Mouse (Mus musculus) forebrain, embryonic 16.5 days (tissue): ENCODE measurements around the gene Pik3r5. TPM values are rescaled to one million over a fixed set of nuclear protein-coding genes. Genes with fewer than 3 reads are reported as not detected.

ENCODE experiments used
- ATAC-seq: fragments of 200-750 bp; cut with Nextera tagmentation; 2 replicates; pipeline ENCODE4 v1.8.0; 2017; ENCODE audit warnings: mild to moderate bottlenecking, moderate library complexity
- H3K27ac ChIP-seq: fragments of 300-500 bp; sonication (generic); 2 replicates; pipeline ENCODE4 v1.5.1; 2014; ENCODE audit warnings: low read length, control low read depth
- H3K27me3 ChIP-seq: fragments of 300-500 bp; sonication (generic); replicated peaks from 2 replicates; pipeline ENCODE4 v1.6.1; 2014; ENCODE audit warnings: low read length; ENCODE audit not compliant: control insufficient read depth, insufficient read depth
- H3K36me3 ChIP-seq: fragments of 300-500 bp; sonication (generic); 2 replicates; pipeline ENCODE4 v1.6.1; 2014; ENCODE audit not compliant: control insufficient read depth, insufficient read depth
- H3K4me1 ChIP-seq: fragments of 300-500 bp; sonication (generic); replicated peaks from 2 replicates; pipeline ENCODE4 v1.6.1; 2014; ENCODE audit warnings: low read length; ENCODE audit not compliant: control insufficient read depth, insufficient read depth
- H3K4me2 ChIP-seq: fragments of 300-500 bp; sonication (generic); 2 replicates; pipeline ENCODE4 v1.6.1; 2014; ENCODE audit warnings: mild to moderate bottlenecking, low read length, control low read depth
- H3K4me3 ChIP-seq: fragments of 300-500 bp; sonication (generic); replicated peaks from 2 replicates; pipeline ENCODE4 v1.5.1; 2014; ENCODE audit warnings: mild to moderate bottlenecking, low read length, control low read depth
- H3K9ac ChIP-seq: fragments of 300-500 bp; sonication (generic); replicated peaks from 2 replicates; pipeline ENCODE4 v1.6.1; 2014; ENCODE audit warnings: low read depth, low read length, control low read depth
- H3K9me3 ChIP-seq: fragments of 300-500 bp; sonication (generic); 2 replicates; pipeline ENCODE4 v1.6.1; 2016; ENCODE audit warnings: low read length; ENCODE audit not compliant: control insufficient read depth
- WGBS: fragments of 180-500 bp; shearing (Covaris S2); extraction: QIAGEN DNeasy Blood & Tissue Kit; methylation state at CpG from one replicate; pipeline ENCODE4 v1.1.7; 2014; 5-methylcytosine and 5-hydroxymethylcytosine counted together
- polyA plus RNA-seq: library from polyadenylated mRNA; unstranded; fragments of >200 nt; fragmentation: Nextera tagmentation; extraction: Ambion mirVana; gene quantifications from 2 replicates; pipeline ENCODE4 v1.2.1, GENCODE M21; 2015

Pik3r5 gene
- polyA plus RNA-seq, 1 experiment from 2014 or later, result 0.11 TPM

GRCm38 (mm10) chr11:68498999-68499699 lies 67.2 kb downstream of the Pik3r5 start:
- Histone ChIP-seq H3K9ac (no peak overlapping the region), H3K4me3 (no peak overlapping the region), H3K36me3 (no peaks in the 10 kb centered on the region), H3K4me2 (no peak overlapping the region), H3K27ac (no peak overlapping the region), H3K27me3 (no peaks in the 10 kb centered on the region), H3K9me3 (no peaks in the 10 kb centered on the region), H3K4me1 (no peaks in the 10 kb centered on the region)
- no peak for ATAC-seq
- 75% methylated on average over 8 of the region's 8 CpGs for WGBS

GRCm38 (mm10) chr11:68500949-68501350 lies 69.0 kb downstream of the Pik3r5 start:
- H3K4me1 ChIP-seq, result no peaks in the 10 kb centered on the region
- H3K4me2 ChIP-seq, result no peak overlapping the region
- H3K4me3 ChIP-seq, result no peak overlapping the region
- WGBS, result 67% methylated on average over 14 of the region's 14 CpGs
- H3K36me3 ChIP-seq, result no peaks in the 10 kb centered on the region
- no peak overlapping the region for H3K27ac ChIP-seq
- no peak for ATAC-seq
- H3K27me3 ChIP-seq, result no peaks in the 10 kb centered on the region
- no peak overlapping the region for H3K9ac ChIP-seq
- H3K9me3 ChIP-seq, result no peaks in the 10 kb centered on the region

GRCm38 (mm10) chr11:68502408-68502807 lies 70.5 kb downstream of the Pik3r5 start:
- ATAC-seq, result no peak
- WGBS, result 80% methylated on average over 2 of the region's 2 CpGs
- no peaks in the 10 kb centered on the region for H3K4me1 ChIP-seq
- H3K4me3 ChIP-seq, result no peak overlapping the region
- no peaks in the 10 kb centered on the region for H3K9me3 ChIP-seq
- no peaks in the 10 kb centered on the region for H3K36me3 ChIP-seq
- no peak overlapping the region for H3K4me2 ChIP-seq
- no peak overlapping the region for H3K9ac ChIP-seq
- H3K27me3 ChIP-seq, result no peaks in the 10 kb centered on the region
- H3K27ac ChIP-seq, result no peak overlapping the region

DNA sequence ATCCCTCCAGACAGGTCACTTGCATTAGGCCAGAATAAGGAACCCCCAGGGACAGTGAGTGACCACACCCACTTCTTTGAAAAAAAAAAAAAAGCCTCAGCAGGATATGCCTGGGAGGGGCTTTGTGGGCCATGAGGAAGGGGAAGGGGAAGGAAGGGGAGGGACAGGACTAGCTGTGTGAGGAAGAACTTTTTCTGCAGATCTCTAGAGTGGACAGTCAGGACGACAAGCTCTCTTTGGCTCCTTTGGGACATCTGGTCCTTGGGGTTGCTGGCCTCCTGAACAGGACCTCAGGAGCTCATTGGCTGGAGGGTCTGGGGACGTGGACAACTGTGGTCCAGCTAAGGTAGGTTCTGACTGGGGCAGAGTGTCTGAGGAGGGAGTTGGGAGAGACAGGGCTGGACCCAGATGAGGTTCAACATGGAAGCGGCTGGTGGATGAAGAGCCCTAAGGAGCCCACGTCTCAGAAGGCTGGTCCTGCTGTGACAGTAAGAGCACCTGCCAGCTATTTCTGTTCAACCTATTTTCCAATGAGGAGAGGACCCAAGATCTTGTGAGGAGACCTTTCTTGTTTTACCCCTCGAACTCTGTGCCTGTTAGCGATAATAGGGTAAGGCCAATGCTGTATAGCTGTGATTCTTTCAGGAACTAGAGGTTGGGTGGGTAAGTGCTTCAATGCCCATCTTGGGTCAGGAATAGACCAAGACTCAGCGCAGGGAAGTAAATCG lies 71.1 kb downstream of the Pik3r5 start, which contains the start of gene Pik3r6:
TSS of gene Pik3r6 (plus strand) at position 118 of the 728 bp plus-strand sequence.
- Histone ChIP-seq H3K9me3 (no peaks in the 10 kb centered on the region), H3K9ac (no peak within 1 kb of the TSS), H3K36me3 (no peaks in the 10 kb centered on the region), H3K27ac (no peak within 1 kb of the TSS), H3K27me3 (no peaks in the 10 kb centered on the region), H3K4me1 (no peaks in the 10 kb centered on the region), H3K4me3 (no peak within 1 kb of the TSS), H3K4me2 (no peak within 1 kb of the TSS)
- no peak for ATAC-seq
- WGBS, result 84% methylated on average over 8 of the region's 8 CpGs

GRCm38 (mm10) chr11:68504913-68505312 lies 73.0 kb downstream of the Pik3r5 start:
- 90% methylated on average over 11 of the region's 11 CpGs for WGBS

DNA sequence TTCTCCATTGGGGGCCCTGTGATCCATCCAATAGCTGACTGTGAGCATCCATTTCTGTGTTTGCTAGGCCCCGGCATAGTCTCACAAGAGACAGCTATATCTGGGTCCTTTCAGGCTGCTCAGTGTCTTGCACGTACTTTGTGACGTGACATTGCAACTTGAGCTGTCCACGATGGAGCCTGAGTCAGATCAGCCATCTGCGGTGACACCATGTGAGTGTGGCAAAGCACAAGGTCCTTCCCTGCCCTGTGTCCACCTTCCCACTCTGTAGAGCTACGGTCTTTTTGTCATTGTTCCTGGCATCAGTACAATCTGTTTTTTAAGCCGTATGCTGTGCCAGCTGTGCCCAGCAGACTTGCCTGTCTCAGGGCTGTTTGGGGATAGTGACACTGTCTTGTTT lies 75.3 kb downstream of the Pik3r5 start:
- H3K27me3 ChIP-seq, result no peaks in the 10 kb centered on the region
- H3K27ac ChIP-seq, result no peak overlapping the region
- no peak overlapping the region for H3K4me2 ChIP-seq
- no peaks in the 10 kb centered on the region for H3K36me3 ChIP-seq
- H3K4me3 ChIP-seq, result no peak overlapping the region
- H3K9me3 ChIP-seq, result no peaks in the 10 kb centered on the region
- no peaks in the 10 kb centered on the region for H3K4me1 ChIP-seq
- WGBS, result 86% methylated on average over 7 of the region's 7 CpGs
- no peak overlapping the region for H3K9ac ChIP-seq
- no peak for ATAC-seq

More at GRCm38 (mm10) chr11:68504913-68505312, 73.0 kb downstream of the Pik3r5 start:
- no peak overlapping the region for H3K27ac ChIP-seq
- no peak overlapping the region for H3K4me2 ChIP-seq
- no peak for ATAC-seq
- H3K36me3 ChIP-seq, result no peaks in the 10 kb centered on the region
- H3K9ac ChIP-seq, result no peak overlapping the region
- no peak overlapping the region for H3K4me3 ChIP-seq
- H3K27me3 ChIP-seq, result no peaks in the 10 kb centered on the region
- H3K9me3 ChIP-seq, result no peaks in the 10 kb centered on the region
- H3K4me1 ChIP-seq, result no peaks in the 10 kb centered on the region

DNA sequence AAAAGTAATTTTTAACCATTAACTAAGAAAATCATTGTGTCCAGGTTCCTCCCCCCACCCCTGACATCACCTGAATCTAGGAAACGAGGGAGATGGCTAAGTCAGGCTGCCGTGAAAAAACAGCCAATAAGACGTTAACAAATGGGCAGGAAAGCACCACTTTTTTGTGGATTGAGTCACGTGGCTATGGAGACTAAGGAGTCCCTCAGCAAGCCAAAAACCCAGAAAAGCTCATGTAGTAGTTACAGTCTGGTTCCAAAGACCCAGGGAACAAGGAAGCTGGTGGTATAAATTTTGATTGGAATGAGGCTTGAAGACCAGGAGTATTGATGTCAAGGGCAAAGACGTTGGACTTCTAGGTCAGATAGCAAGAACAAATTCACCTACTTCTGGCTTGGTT lies 76.7 kb downstream of the Pik3r5 start:
- Histone ChIP-seq H3K9ac (no peak overlapping the region), H3K4me1 (no peaks in the 10 kb centered on the region), H3K27me3 (no peaks in the 10 kb centered on the region), H3K4me2 (no peak overlapping the region), H3K27ac (no peak overlapping the region), H3K9me3 (no peaks in the 10 kb centered on the region), H3K4me3 (no peak overlapping the region), H3K36me3 (no peaks in the 10 kb centered on the region)
- 76% methylated on average over 5 of the region's 5 CpGs for WGBS
- no peak for ATAC-seq

DNA sequence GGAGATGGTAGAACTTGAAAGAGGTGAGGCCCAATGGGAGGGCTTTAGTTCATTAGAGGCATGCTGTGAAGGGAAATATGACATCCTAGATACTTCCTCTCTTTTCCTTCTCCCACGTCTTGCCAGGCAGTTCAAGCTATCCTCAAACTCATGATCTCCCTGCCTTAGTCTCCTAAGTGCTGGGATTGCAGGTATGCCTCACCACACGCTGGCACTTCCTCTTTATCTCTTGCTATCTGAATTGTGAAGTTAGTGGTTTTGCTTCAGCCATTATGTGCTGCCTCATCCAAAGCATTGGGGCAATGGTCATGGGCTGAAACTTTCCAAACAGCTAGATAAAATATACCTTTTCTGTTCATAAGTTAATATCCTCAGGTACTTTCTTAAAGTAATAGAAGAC lies 77.3 kb downstream of the Pik3r5 start:
- ATAC-seq, result no peak
- Histone ChIP-seq H3K27me3 (no peaks in the 10 kb centered on the region), H3K9ac (no peak overlapping the region), H3K36me3 (no peaks in the 10 kb centered on the region), H3K4me2 (no peak overlapping the region), H3K4me3 (no peak overlapping the region), H3K9me3 (no peaks in the 10 kb centered on the region), H3K4me1 (no peaks in the 10 kb centered on the region), H3K27ac (no peak overlapping the region)
- 73% methylated on average over 2 of the region's 2 CpGs for WGBS

DNA sequence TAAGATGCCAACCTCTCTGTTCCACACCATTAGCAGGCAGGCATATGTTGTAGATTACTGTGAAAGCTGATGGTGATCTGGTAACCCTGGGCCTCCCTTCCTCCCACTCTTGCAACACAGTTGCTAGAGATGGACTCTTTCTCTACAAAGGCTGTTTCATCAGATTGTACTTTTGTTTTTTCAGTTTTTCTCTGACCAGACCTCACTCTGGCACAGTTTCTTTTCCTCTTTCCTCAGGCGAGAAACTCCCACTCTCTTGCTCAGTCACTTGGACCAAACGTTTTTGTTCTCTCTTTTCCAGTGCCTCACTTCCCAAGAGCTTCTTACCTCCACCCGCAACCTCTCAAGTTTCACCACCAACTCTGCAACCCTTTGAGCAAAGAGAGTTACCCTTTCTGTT lies 82.0 kb downstream of the Pik3r5 start:
- no peak for ATAC-seq

More for the DNA sequence above, 82.0 kb downstream of the Pik3r5 start:
- no peaks in the 10 kb centered on the region for H3K4me1 ChIP-seq
- no peak overlapping the region for H3K4me2 ChIP-seq
- no peaks in the 10 kb centered on the region for H3K27me3 ChIP-seq
- H3K9me3 ChIP-seq, result no peaks in the 10 kb centered on the region
- no peaks in the 10 kb centered on the region for H3K36me3 ChIP-seq
- no peak overlapping the region for H3K9ac ChIP-seq
- no peak overlapping the region for H3K27ac ChIP-seq
- WGBS, result 29% methylated on average over 3 of the region's 3 CpGs
- no peak overlapping the region for H3K4me3 ChIP-seq
